Mouse (Mus musculus) neural tube, embryonic 11.5 days (tissue): ENCODE data around the gene Dars. TPM values are rescaled to one million over a fixed set of nuclear protein-coding genes. Genes with fewer than 3 reads are reported as not detected.
A peak's percentile ranks its signal among the peaks of the same experiment; 100 is the strongest.

Experiments used
- ATAC-seq: fragments of 200-750 bp; cut with Nextera tagmentation; 2 replicates; pipeline ENCODE4 v1.8.0; 2017; ENCODE audit warnings: moderate number of reproducible peaks, mild to moderate bottlenecking, moderate TSS enrichment, moderate library complexity; ENCODE audit not compliant: insufficient read depth, low FRiP score, low TSS enrichment
- DNase-seq: peaks from one replicate; pipeline ENCODE4 v3.0.0-alpha.2; 2015; ENCODE audit warnings: low spot score
- H3K27ac ChIP-seq: fragments of 300-500 bp; sonication (generic); 2 replicates; pipeline ENCODE4 v1.5.1; 2014; ENCODE audit warnings: low read depth, mild to moderate bottlenecking, low read length
- H3K27me3 ChIP-seq: fragments of 300-500 bp; sonication (generic); 2 replicates; pipeline ENCODE4 v1.6.1; 2014; ENCODE audit warnings: mild to moderate bottlenecking, low read length, mixed read lengths; ENCODE audit not compliant: control insufficient read depth, insufficient read depth
- H3K36me3 ChIP-seq: fragments of 300-500 bp; sonication (generic); 2 replicates; pipeline ENCODE4 v1.6.1; 2014; ENCODE audit warnings: mild to moderate bottlenecking, low read length, moderate library complexity, mixed read lengths; ENCODE audit not compliant: control insufficient read depth, insufficient read depth
- H3K4me1 ChIP-seq: fragments of 300-500 bp; sonication (generic); 2 replicates; pipeline ENCODE4 v1.6.1; 2014; ENCODE audit warnings: low read length, mixed read lengths; ENCODE audit not compliant: control insufficient read depth, insufficient read depth
- H3K4me2 ChIP-seq: fragments of 300-500 bp; sonication (generic); 2 replicates; pipeline ENCODE4 v1.6.1; 2014; ENCODE audit warnings: low read depth, mild to moderate bottlenecking, moderate library complexity
- H3K4me3 ChIP-seq: fragments of 300-500 bp; sonication (generic); 2 replicates; pipeline ENCODE4 v1.5.1; 2014; ENCODE audit warnings: low read depth, low read length
- H3K9ac ChIP-seq: fragments of 300-500 bp; sonication (generic); 2 replicates; pipeline ENCODE4 v1.6.1; 2014; ENCODE audit warnings: mild to moderate bottlenecking, low read length
- H3K9me3 ChIP-seq: fragments of 300-500 bp; sonication (generic); 2 replicates; pipeline ENCODE4 v1.6.1; 2016; ENCODE audit warnings: low read length; ENCODE audit not compliant: control insufficient read depth
- WGBS: fragments of 180-500 bp; shearing (Covaris S2); extraction: QIAGEN DNeasy Blood & Tissue Kit; methylation state at CpG from one replicate; pipeline ENCODE4 v1.1.7; 2014; 5-methylcytosine and 5-hydroxymethylcytosine counted together
- polyA plus RNA-seq: library from polyadenylated mRNA; unstranded; fragments of >200 nt; fragmentation: Nextera tagmentation; extraction: Ambion mirVana; gene quantifications from 2 replicates; pipeline ENCODE4 v1.2.1, GENCODE M21; 2014

Gene Dars
- polyA plus RNA-seq = 127 and 133 TPM in 2 replicates

GRCm38 (mm10) chr1:128416584-128417532 is at the start of gene Dars:
Dars (minus strand) TSS chr1:128417368.
- WGBS = under 1% methylated on average over 67 of the region's 68 CpGs
- H3K4me1 ChIP-seq = 0 out of 2 replicates have a peak, but pooled peaks cover 3% of the 10 kb centered on the region
- no peaks in the 10 kb centered on the region for H3K36me3 ChIP-seq
- DNase-seq = peak; percentile 95
- no peaks in the 10 kb centered on the region for H3K9me3 ChIP-seq
- H3K4me2 ChIP-seq = peak within 1 kb of the TSS; percentile 78
- peak within 1 kb of the TSS; percentile 89 for H3K4me3 ChIP-seq
- H3K27me3 ChIP-seq = no peaks in the 10 kb centered on the region
- peak; percentile 91 for ATAC-seq
- peak within 1 kb of the TSS; percentile 90 for H3K27ac ChIP-seq
- H3K9ac ChIP-seq = peak within 1 kb of the TSS; percentile 98

GRCm38 (mm10) chr1:128466828-128467227 is 49.7 kb upstream of the Dars start:
- Histone ChIP-seq H3K27me3 (no peaks in the 10 kb centered on the region), H3K9me3 (no peaks in the 10 kb centered on the region), H3K4me1 (no peaks in the 10 kb centered on the region), H3K36me3 (no peaks in the 10 kb centered on the region), H3K4me3 (no peak overlapping the region), H3K27ac (no peak overlapping the region), H3K9ac (no peak overlapping the region), H3K4me2 (no peak overlapping the region)
- 72% methylated on average over 1 of the region's 1 CpGs for WGBS
- ATAC-seq (no peak), DNase-seq (no peak)

- H3K36me3 ChIP-seq = no peaks in the 10 kb centered on the region
Observed at GRCm38 (mm10) chr1:128463478-128463877, 46.3 kb upstream of the Dars start.

GRCm38 (mm10) chr1:128462389-128462788 is 45.2 kb upstream of the Dars start:
- WGBS = 88% methylated on average over 3 of the region's 3 CpGs
- no peak overlapping the region for H3K4me2 ChIP-seq
- H3K9ac ChIP-seq = no peak overlapping the region
- H3K9me3 ChIP-seq = no peaks in the 10 kb centered on the region
- H3K4me3 ChIP-seq = no peak overlapping the region
- no peaks in the 10 kb centered on the region for H3K4me1 ChIP-seq
- ATAC-seq (no peak), DNase-seq (no peak)
- no peaks in the 10 kb centered on the region for H3K36me3 ChIP-seq
- no peaks in the 10 kb centered on the region for H3K27me3 ChIP-seq
- H3K27ac ChIP-seq = no peak overlapping the region

More at GRCm38 (mm10) chr1:128463478-128463877, 46.3 kb upstream of the Dars start:
- Histone ChIP-seq H3K27me3 (no peaks in the 10 kb centered on the region), H3K4me1 (no peaks in the 10 kb centered on the region), H3K4me2 (no peak overlapping the region), H3K9me3 (no peaks in the 10 kb centered on the region), H3K4me3 (no peak overlapping the region), H3K9ac (no peak overlapping the region), H3K27ac (no peak overlapping the region)
- WGBS = 94% methylated on average over 5 of the region's 5 CpGs
- DNase-seq = no peak
- ATAC-seq = no peak

DNA sequence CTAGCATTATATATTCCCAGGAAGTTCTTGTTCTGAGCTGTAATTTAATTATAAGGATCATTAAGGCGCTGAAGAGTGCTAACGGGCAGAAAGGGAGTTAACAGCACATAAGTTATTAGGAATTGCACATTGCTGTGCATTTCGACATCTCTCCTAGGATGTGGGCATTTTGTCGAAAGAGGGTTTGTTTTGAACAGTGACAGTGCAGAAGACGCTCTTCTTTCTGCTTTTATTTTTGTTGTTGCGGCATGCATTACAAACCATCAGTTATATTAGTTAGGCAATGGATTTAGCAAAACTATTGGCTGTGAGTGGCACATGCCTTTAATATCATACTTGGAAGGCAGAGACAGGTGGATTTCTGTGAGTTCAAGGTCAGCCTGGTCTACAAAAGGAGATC is 43.6 kb upstream of the Dars start:
- Histone ChIP-seq H3K4me3 (no peak overlapping the region), H3K27ac (no peak overlapping the region)

DNA sequence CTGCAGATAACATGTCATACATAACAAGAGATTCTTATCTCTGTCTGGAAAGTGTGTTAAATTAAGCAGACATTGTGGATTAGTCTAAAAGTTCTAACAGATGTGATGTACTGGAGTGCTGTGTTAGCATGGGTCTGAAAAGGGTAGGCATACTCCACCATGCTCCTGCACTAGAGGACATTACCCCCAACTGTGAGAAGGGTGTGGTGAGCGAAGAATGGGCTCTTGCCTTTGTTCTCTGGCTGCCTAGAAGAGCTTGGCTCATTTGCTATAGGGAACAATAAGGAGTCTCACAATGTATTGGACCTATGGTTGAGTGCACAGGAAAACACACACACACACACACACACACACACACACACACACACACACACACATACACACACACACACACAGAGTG is 42.3 kb upstream of the Dars start:
- Histone ChIP-seq H3K9me3 (no peaks in the 10 kb centered on the region), H3K36me3 (no peaks in the 10 kb centered on the region), H3K9ac (no peak overlapping the region), H3K4me2 (no peak overlapping the region), H3K4me1 (no peaks in the 10 kb centered on the region), H3K4me3 (no peak overlapping the region), H3K27me3 (no peaks in the 10 kb centered on the region), H3K27ac (no peak overlapping the region)
- no peak for ATAC-seq
- 54% methylated on average over 1 of the region's 1 CpGs for WGBS
- no peak for DNase-seq

More for the DNA sequence above, 43.6 kb upstream of the Dars start:
- Histone ChIP-seq H3K9ac (no peak overlapping the region), H3K36me3 (no peaks in the 10 kb centered on the region), H3K4me2 (no peak overlapping the region), H3K9me3 (no peaks in the 10 kb centered on the region), H3K27me3 (no peaks in the 10 kb centered on the region), H3K4me1 (no peaks in the 10 kb centered on the region)
- 85% methylated on average over 6 of the region's 6 CpGs for WGBS
- no peak for DNase-seq
- ATAC-seq = no peak

- Histone ChIP-seq H3K9me3 (no peaks in the 10 kb centered on the region), H3K4me2 (no peak overlapping the region), H3K36me3 (no peaks in the 10 kb centered on the region), H3K4me1 (no peaks in the 10 kb centered on the region), H3K27ac (no peak overlapping the region), H3K9ac (no peak overlapping the region), H3K4me3 (no peak overlapping the region), H3K27me3 (no peaks in the 10 kb centered on the region)
- ATAC-seq (no peak), DNase-seq (no peak)
- WGBS = 86% methylated on average over 3 of the region's 3 CpGs
Observed at GRCm38 (mm10) chr1:128459011-128459410, 41.8 kb upstream of the Dars start.

DNA sequence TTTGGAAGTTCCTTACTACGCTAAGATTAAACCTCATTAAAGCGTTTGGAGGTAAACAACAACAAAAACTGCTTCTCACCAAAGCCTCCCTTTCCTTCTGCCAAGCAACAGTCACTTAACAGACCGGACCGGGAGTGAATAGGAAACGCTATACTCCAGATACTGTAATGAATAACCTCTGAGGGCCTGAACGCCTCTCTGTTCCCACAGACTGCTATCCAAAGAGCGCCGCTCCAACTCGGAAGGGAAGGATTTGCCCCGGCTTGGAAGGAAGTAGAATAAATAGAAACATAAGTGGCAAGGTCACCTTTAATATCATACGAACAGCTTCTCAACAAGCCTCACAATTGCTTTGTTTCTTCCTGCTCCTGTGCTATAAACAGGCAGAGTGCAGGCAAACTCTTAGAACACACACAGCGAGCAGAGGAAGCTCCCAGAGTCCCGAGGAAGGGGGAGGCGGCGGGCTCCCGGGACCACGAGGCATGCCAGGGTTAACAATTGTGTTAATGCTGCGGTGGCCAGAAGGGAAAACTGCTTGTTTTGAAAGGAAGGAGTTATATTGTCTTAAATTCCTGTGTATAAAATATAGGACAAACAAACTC is 39.8 kb upstream of the Dars start:
- H3K4me1 ChIP-seq = no peaks in the 10 kb centered on the region
- no peak overlapping the region for H3K9ac ChIP-seq
- no peak for ATAC-seq
- no peak overlapping the region for H3K4me3 ChIP-seq
- no peak overlapping the region for H3K27ac ChIP-seq
- no peaks in the 10 kb centered on the region for H3K36me3 ChIP-seq
- WGBS = 61% methylated on average over 18 of the region's 18 CpGs
- no peak overlapping the region for H3K4me2 ChIP-seq
- no peaks in the 10 kb centered on the region for H3K9me3 ChIP-seq
- peak; percentile 38 for DNase-seq
- no peaks in the 10 kb centered on the region for H3K27me3 ChIP-seq
